Mouse (Mus musculus): Measurements from ENCODE around the gene Trak1. TPM values are rescaled to one million over a fixed set of nuclear protein-coding genes. Genes with fewer than 3 reads are reported as not detected.
A peak's percentile ranks its signal among the peaks of the same experiment; 100 is the strongest.

Trak1 gene
- polyA plus RNA-seq, 1 experiment from 2014 or later, result 37.3 TPM

- Histone ChIP-seq H3K27ac (ENCODE audit: poor library complexity, severe bottlenecking) (peak overlapping the region; percentile 70), H3K9me3 (replicated peaks) (no peaks in the 10 kb centered on the region), H3K4me2 (no peak overlapping the region), H3K27me3 (replicated peaks) (no peaks in the 10 kb centered on the region), H3K9ac (no peak overlapping the region), H3K4me3 (no peak overlapping the region), H3K4me1 (replicated peaks) (peaks cover 60% of the 10 kb centered on the region), H3K36me3 (no peaks in the 10 kb centered on the region)
- no peak for ATAC-seq (ENCODE audit: insufficient number of reproducible peaks, low FRiP score)
- 48% methylated on average over 7 of the region's 7 CpGs for WGBS
These were observed 13.2 kb downstream of the Trak1 start for GRCm38 (mm10) chr9:121310501-121310900.

GRCm38 (mm10) chr9:121311846-121312236 is 14.5 kb downstream of the Trak1 start:
- 57% methylated on average over 6 of the region's 6 CpGs for WGBS
- no peak for ATAC-seq (ENCODE audit: insufficient number of reproducible peaks, low FRiP score)
- H3K27ac ChIP-seq (ENCODE audit: poor library complexity, severe bottlenecking), result peak overlapping the region; percentile 24

DNA sequence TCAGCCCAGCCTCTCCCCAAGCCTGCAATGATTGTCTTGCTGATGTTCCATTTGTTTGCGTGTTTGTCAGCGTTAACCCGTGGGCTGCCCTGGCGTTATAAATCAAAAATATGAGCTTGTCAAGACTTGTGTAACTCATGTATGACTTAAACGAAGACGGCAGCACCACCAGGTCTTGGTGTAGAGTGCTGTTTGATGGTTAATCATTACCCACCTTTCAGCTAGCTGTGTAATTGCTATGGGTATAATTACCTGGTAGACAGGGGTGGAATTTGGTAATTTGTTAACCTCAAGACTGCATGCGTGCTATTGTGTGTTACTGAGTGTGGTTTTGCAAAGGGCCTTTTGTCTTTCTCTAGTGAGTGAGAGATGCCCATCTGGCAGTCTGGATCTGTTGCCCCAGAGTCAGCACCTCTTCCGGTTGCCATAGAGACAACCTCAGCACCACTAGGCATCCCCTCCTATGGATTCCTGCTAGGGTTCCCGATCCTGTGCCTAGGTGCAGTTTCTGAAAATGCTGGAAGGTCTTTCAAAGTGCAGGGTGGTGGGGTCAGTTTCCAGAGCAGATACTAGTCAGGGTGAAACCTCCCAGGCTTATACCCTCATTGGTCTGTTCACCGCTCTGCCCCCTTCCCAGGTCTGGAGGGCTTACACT is 15.1 kb downstream of the Trak1 start:
- 76% methylated on average over 10 of the region's 10 CpGs for WGBS
- ATAC-seq (ENCODE audit: insufficient number of reproducible peaks, low FRiP score), result no peak
- Histone ChIP-seq H3K9ac (0 out of 2 replicates have a peak overlapping the region, but pooled peaks have one; percentile 17), H3K36me3 (no peaks in the 10 kb centered on the region), H3K9me3 (replicated peaks) (no peaks in the 10 kb centered on the region), H3K4me2 (no peak overlapping the region), H3K4me1 (replicated peaks) (peaks cover 79% of the 10 kb centered on the region), H3K27ac (ENCODE audit: poor library complexity, severe bottlenecking) (peak overlapping the region; percentile 99; the same call in 1 of the 2 replicates), H3K4me3 (no peak overlapping the region), H3K27me3 (replicated peaks) (no peaks in the 10 kb centered on the region)

More at GRCm38 (mm10) chr9:121311846-121312236, 14.5 kb downstream of the Trak1 start:
- Histone ChIP-seq H3K4me3 (no peak overlapping the region), H3K27me3 (replicated peaks) (no peaks in the 10 kb centered on the region), H3K9ac (no peak overlapping the region), H3K4me2 (no peak overlapping the region), H3K36me3 (no peaks in the 10 kb centered on the region), H3K4me1 (replicated peaks) (peaks cover 74% of the 10 kb centered on the region), H3K9me3 (replicated peaks) (no peaks in the 10 kb centered on the region)

DNA sequence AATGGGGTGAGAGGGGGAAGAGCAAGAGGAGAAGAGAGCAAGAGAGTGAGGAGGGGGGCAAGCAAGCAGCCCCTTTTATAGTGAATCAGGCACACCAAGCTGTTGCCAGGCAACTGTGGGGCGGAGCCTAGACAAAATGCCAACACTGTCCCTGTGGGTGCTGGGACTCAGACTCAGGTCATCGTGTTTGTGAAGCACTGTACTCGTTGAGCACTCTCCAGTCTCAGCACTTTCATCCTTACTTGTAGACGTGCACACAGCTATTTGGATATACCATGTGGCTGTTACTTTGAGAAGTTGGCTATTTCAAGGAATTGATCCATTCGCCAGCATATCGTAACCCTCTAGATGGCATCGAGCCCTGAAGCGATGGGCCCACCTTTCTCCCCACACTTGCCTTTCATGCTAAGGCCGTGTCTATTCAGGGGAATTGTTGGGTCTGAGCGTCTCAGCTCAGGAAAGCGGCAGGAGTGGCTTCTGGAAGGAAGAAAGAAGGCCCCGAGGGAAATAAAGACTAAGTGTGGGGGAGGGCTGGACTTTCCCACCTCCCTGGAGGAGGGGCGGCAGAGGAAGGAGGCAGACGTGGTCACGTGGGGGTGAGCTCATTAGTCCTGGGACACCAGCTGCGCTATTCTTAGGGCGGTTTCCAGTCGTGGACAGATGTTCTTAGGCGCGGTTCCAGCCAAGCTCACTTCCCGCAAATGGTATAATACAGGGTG is 16.5 kb downstream of the Trak1 start:
- Histone ChIP-seq H3K4me1 (replicated peaks) (peaks cover 83% of the 10 kb centered on the region), H3K9ac (peak overlapping the region; percentile 70), H3K4me3 (peak overlapping the region; percentile 42), H3K9me3 (replicated peaks) (no peaks in the 10 kb centered on the region), H3K36me3 (peaks cover 5% of the 10 kb centered on the region), H3K4me2 (peak overlapping the region; percentile 82), H3K27ac (ENCODE audit: poor library complexity, severe bottlenecking) (peak overlapping the region; percentile 99), H3K27me3 (replicated peaks) (no peaks in the 10 kb centered on the region)
- peak; percentile 86 for ATAC-seq (ENCODE audit: insufficient number of reproducible peaks, low FRiP score)
- 2% methylated on average over 21 of the region's 21 CpGs for WGBS

- H3K4me1 ChIP-seq (replicated peaks), result peaks cover 80% of the 10 kb centered on the region
- H3K27ac ChIP-seq (ENCODE audit: poor library complexity, severe bottlenecking), result peak overlapping the region; percentile 99
- no peaks in the 10 kb centered on the region for H3K9me3 ChIP-seq (replicated peaks)
- peak overlapping the region; percentile 42 for H3K4me3 ChIP-seq
- H3K4me2 ChIP-seq, result peak overlapping the region; percentile 82
- ATAC-seq (ENCODE audit: insufficient number of reproducible peaks, low FRiP score), result peak; percentile 43
- peak overlapping the region; percentile 79 for H3K9ac ChIP-seq
- 14% methylated on average over 14 of the region's 14 CpGs for WGBS
- H3K36me3 ChIP-seq, result peaks cover 5% of the 10 kb centered on the region
- no peaks in the 10 kb centered on the region for H3K27me3 ChIP-seq (replicated peaks)
These were observed 17.3 kb downstream of the Trak1 start for GRCm38 (mm10) chr9:121314541-121315152.

DNA sequence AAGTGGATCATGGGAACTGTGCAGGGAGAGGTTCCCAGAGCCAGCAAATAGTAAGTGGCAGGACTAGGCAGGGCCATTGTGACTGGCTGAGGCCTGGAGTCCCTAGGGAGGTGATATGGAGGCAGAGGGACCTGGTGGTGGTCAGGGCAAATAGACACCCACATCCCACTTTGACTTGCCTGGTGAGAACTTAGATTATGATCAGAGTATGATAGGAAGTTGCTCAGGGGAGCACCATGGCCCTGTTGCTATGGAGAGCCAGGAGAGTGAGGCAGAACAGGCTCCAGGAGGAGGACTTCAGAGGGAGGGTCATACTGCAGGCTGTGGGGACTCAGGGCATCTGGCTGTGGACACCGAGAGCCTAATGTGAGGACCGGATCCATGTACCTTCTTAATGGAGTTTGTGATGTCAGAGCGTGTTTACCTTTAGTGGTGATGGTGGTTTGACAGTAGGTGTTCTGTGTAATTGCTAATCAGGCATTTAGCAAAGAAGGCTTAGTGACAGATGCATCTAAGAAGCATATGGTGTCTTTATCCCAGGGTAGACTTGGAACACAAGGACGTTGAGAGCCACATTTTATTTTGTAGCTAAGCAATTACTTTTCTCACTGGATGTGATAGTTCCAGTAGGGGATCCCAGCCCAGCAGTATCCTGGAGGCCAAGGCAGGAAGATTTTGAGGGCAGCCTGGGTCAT is 18.7 kb downstream of the Trak1 start:
- no peak for ATAC-seq (ENCODE audit: insufficient number of reproducible peaks, low FRiP score)
- Histone ChIP-seq H3K36me3 (peaks cover 5% of the 10 kb centered on the region), H3K4me2 (no peak overlapping the region), H3K4me1 (replicated peaks) (peaks cover 79% of the 10 kb centered on the region), H3K9me3 (replicated peaks) (no peaks in the 10 kb centered on the region), H3K9ac (0 out of 2 replicates have a peak overlapping the region, but pooled peaks have one; percentile 31), H3K27ac (ENCODE audit: poor library complexity, severe bottlenecking) (peak overlapping the region; percentile 99), H3K27me3 (replicated peaks) (no peaks in the 10 kb centered on the region), H3K4me3 (no peak overlapping the region)
- 65% methylated on average over 4 of the region's 4 CpGs for WGBS

GRCm38 (mm10) chr9:121316621-121317405 is 19.5 kb downstream of the Trak1 start:
- H3K4me3 ChIP-seq, result no peak overlapping the region
- ATAC-seq (ENCODE audit: insufficient number of reproducible peaks, low FRiP score), result no peak
- peak overlapping the region; percentile 99 for H3K27ac ChIP-seq (ENCODE audit: poor library complexity, severe bottlenecking)
- no peaks in the 10 kb centered on the region for H3K27me3 ChIP-seq (replicated peaks)
- 0 out of 2 replicates have a peak, but pooled peaks cover under 1% of the 10 kb centered on the region for H3K9me3 ChIP-seq (replicated peaks)
- peaks cover 79% of the 10 kb centered on the region for H3K4me1 ChIP-seq (replicated peaks)
- H3K9ac ChIP-seq, result 0 out of 2 replicates have a peak overlapping the region, but pooled peaks have one; percentile 31
- no peak overlapping the region for H3K4me2 ChIP-seq
- 30% methylated on average over 12 of the region's 12 CpGs for WGBS
- peaks cover 7% of the 10 kb centered on the region for H3K36me3 ChIP-seq

GRCm38 (mm10) chr9:121319323-121319966 is 22.1 kb downstream of the Trak1 start:
- 88% methylated on average over 10 of the region's 10 CpGs for WGBS
- no peak overlapping the region for H3K27ac ChIP-seq (ENCODE audit: poor library complexity, severe bottlenecking)
- no peaks in the 10 kb centered on the region for H3K27me3 ChIP-seq (replicated peaks)
- no peak overlapping the region for H3K4me3 ChIP-seq
- peak overlapping the region; percentile 42; the same call in 1 of the 2 replicates for H3K9ac ChIP-seq
- no peak overlapping the region for H3K4me2 ChIP-seq
- H3K36me3 ChIP-seq, result peaks cover 12% of the 10 kb centered on the region
- no peak for ATAC-seq (ENCODE audit: insufficient number of reproducible peaks, low FRiP score)
- H3K9me3 ChIP-seq (replicated peaks), result 0 out of 2 replicates have a peak, but pooled peaks cover 4% of the 10 kb centered on the region
- peaks cover 58% of the 10 kb centered on the region for H3K4me1 ChIP-seq (replicated peaks)

DNA sequence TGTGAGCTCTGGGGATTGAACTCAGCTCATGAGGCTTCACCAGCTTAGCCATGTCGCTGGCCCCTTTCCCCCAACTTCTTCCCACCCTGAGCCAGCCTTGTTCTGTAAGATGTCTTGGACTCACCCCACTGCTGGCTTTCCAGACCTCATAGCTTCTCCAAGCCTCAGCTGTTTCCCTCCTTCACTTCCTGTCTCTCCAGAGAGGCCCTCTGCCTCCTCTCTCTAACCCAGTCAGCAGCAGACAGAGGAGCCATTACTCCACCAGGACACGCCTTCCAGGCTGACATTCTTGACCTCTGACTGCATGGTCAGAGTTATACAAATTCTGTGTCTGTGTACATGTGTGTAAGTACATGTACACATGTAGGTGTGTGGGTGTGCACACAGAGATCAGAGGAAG is 23.1 kb downstream of the Trak1 start:
- Histone ChIP-seq H3K9ac (no peak overlapping the region), H3K27ac (ENCODE audit: poor library complexity, severe bottlenecking) (0 out of 2 replicates have a peak overlapping the region, but pooled peaks have one; percentile 8), H3K27me3 (replicated peaks) (no peaks in the 10 kb centered on the region), H3K9me3 (replicated peaks) (0 out of 2 replicates have a peak, but pooled peaks cover 4% of the 10 kb centered on the region), H3K4me3 (no peak overlapping the region), H3K4me1 (replicated peaks) (peaks cover 48% of the 10 kb centered on the region), H3K4me2 (no peak overlapping the region), H3K36me3 (peaks cover 12% of the 10 kb centered on the region)
- 83% methylated on average over 2 of the region's 2 CpGs for WGBS
- ATAC-seq (ENCODE audit: insufficient number of reproducible peaks, low FRiP score), result 0 out of 2 replicates have a peak, but pooled peaks have one; percentile 27

- Histone ChIP-seq H3K9me3 (replicated peaks) (0 out of 2 replicates have a peak, but pooled peaks cover 4% of the 10 kb centered on the region), H3K4me2 (no peak overlapping the region), H3K9ac (no peak overlapping the region), H3K27ac (ENCODE audit: poor library complexity, severe bottlenecking) (peak overlapping the region; percentile 82; the same call in 1 of the 2 replicates), H3K4me1 (replicated peaks) (peaks cover 42% of the 10 kb centered on the region), H3K27me3 (replicated peaks) (no peaks in the 10 kb centered on the region), H3K36me3 (peaks cover 12% of the 10 kb centered on the region), H3K4me3 (no peak overlapping the region)
- WGBS, result 90% methylated on average over 2 of the region's 2 CpGs
- ATAC-seq (ENCODE audit: insufficient number of reproducible peaks, low FRiP score), result no peak
These were observed 23.8 kb downstream of the Trak1 start for GRCm38 (mm10) chr9:121321118-121321517.

All from heart, embryonic 12.5 days (tissue).